Mouse (Mus musculus) midbrain, postnatal 0 days (tissue): Measurements from ENCODE around the gene Pgbd1. TPM values are rescaled to one million over a fixed set of nuclear protein-coding genes. Genes with fewer than 3 reads are reported as not detected.

ENCODE experiments used
- ATAC-seq: fragments of 200-750 bp; cut with Nextera tagmentation; 2 replicates; pipeline ENCODE4 v1.8.0; 2017; ENCODE audit warnings: moderate number of reproducible peaks, mild to moderate bottlenecking, moderate TSS enrichment, moderate library complexity; ENCODE audit not compliant: low FRiP score
- DNase-seq: peaks from one replicate; pipeline ENCODE4 v3.0.0-alpha.2; 2015; ENCODE audit warnings: low spot score
- H3K27ac ChIP-seq: fragments of 300-500 bp; sonication (generic); 2 replicates; pipeline ENCODE4 v1.5.1; 2014; ENCODE audit warnings: low read depth, mild to moderate bottlenecking, low read length, mixed read lengths
- H3K27me3 ChIP-seq: fragments of 300-500 bp; sonication (generic); 2 replicates; pipeline ENCODE4 v1.6.1; 2014; ENCODE audit warnings: low read length, control low read depth, mixed read lengths; ENCODE audit not compliant: insufficient read depth
- H3K36me3 ChIP-seq: fragments of 300-500 bp; sonication (generic); 2 replicates; pipeline ENCODE4 v1.6.1; 2014; ENCODE audit warnings: low read length, control low read depth, mixed read lengths; ENCODE audit not compliant: insufficient read depth
- H3K4me1 ChIP-seq: fragments of 300-500 bp; sonication (generic); 2 replicates; pipeline ENCODE4 v1.6.1; 2014; ENCODE audit warnings: mild to moderate bottlenecking, control low read depth, antibody characterized with exemption, low read length, mixed read lengths; ENCODE audit not compliant: insufficient read depth
- H3K4me2 ChIP-seq: fragments of 300-500 bp; sonication (generic); 2 replicates; pipeline ENCODE4 v1.6.1; 2014; ENCODE audit warnings: low read depth, mild to moderate bottlenecking, low read length, mixed read lengths; ENCODE audit not compliant: poor library complexity, severe bottlenecking
- H3K4me3 ChIP-seq: fragments of 300-500 bp; sonication (generic); 2 replicates; pipeline ENCODE4 v1.5.1; 2014; ENCODE audit warnings: low read depth, mild to moderate bottlenecking, low read length, moderate library complexity
- H3K9ac ChIP-seq: fragments of 300-500 bp; sonication (generic); replicated peaks from 2 replicates; pipeline ENCODE4 v1.6.1; 2014; ENCODE audit warnings: mild to moderate bottlenecking, low read length, moderate library complexity, mixed read lengths; ENCODE audit not compliant: poor library complexity, severe bottlenecking
- H3K9me3 ChIP-seq: fragments of 300-500 bp; sonication (generic); 2 replicates; pipeline ENCODE4 v1.6.1; 2016; ENCODE audit warnings: low read length, control low read depth
- CTCF ChIP-seq: IDR thresholded peaks from 2 replicates; pipeline ENCODE4 v1.5.1; 2016; ENCODE audit warnings: antibody characterized with exemption, mild to moderate bottlenecking
- WGBS: fragments of 180-500 bp; shearing (Covaris S2); extraction: QIAGEN DNeasy Blood & Tissue Kit; methylation state at CpG from one replicate; pipeline ENCODE4 v1.1.7; 2014; 5-methylcytosine and 5-hydroxymethylcytosine counted together
- polyA plus RNA-seq: library from polyadenylated mRNA; unstranded; fragments of >200 nt; fragmentation: Nextera tagmentation; extraction: Ambion mirVana; gene quantifications from 2 replicates; pipeline ENCODE4 v1.2.1, GENCODE M21; 2015
- total RNA-seq: library from RNA; depleted of rRNA; stranded (reverse); fragments of >200 nt; gene quantifications from 2 replicates; pipeline ENCODE4 v1.2.3, GENCODE M21; 2014

The Pgbd1 gene
- total and polyA plus RNA-seq, 2 experiments from 2014 or later = 1.9 to 2.8 TPM

DNA sequence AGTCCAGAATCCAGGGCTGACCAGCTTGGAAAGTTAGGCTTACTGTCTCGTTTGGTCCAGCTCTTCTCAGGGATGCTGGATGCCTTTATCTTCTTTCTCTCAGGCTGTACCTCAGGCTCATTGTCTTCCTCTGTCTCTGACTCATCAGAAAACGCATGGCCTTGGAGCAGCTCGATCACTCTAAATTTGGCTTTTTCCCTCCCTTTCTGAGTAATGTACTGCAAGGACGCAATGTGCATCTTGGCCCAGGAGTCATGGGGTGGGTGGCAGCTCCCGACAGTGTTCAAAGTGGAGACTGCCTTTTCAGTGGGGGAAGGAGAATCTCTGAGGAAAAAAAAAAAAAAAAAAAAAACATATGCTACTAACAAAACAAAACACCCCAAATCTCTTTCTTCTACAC is 17.6 kb downstream of the Pgbd1 start:
- Histone ChIP-seq H3K4me1 (no peaks in the 10 kb centered on the region), H3K4me2 (no peak overlapping the region), H3K27ac (no peak overlapping the region), H3K9ac (no peak overlapping the region), H3K4me3 (no peak overlapping the region), H3K36me3 (no peaks in the 10 kb centered on the region), H3K27me3 (no peaks in the 10 kb centered on the region), H3K9me3 (no peaks in the 10 kb centered on the region)
- DNase-seq = no peak
- WGBS = 74% methylated on average over 5 of the region's 5 CpGs
- no peak for TF ChIP-seq CTCF
- no peak for ATAC-seq

DNA sequence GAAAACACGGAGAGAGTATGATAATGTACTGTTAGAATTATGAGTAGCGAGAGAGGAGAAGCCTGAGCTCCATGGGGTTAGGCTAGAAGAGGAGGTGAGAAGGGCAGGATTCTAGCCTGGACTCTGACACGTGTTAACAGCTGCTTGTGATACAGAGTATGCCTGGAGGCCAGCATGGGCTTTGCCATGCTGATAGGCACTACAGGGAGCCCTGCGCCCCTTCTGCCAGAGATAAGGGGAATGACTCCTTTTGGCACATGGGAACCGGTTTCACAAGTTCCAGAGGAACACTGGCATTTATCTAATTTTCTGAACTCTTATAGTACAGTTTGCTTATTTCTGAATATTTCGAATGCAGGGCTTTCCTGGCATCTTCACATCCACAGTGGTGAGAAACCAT is 22.0 kb downstream of the Pgbd1 start:
- Histone ChIP-seq H3K9ac (no peak overlapping the region), H3K4me3 (no peak overlapping the region), H3K27me3 (no peaks in the 10 kb centered on the region), H3K4me1 (no peaks in the 10 kb centered on the region), H3K4me2 (no peak overlapping the region), H3K9me3 (no peaks in the 10 kb centered on the region), H3K27ac (no peak overlapping the region), H3K36me3 (no peaks in the 10 kb centered on the region)
- no peak for ATAC-seq
- no peak for DNase-seq
- TF ChIP-seq CTCF = no peak
- WGBS = 69% methylated on average over 6 of the region's 6 CpGs

GRCm38 (mm10) chr13:21417298-21418010 is 23.4 kb downstream of the Pgbd1 start:
- 79% methylated on average over 6 of the region's 6 CpGs for WGBS

GRCm38 (mm10) chr13:21415750-21416149 is 25.1 kb downstream of the Pgbd1 start:
- H3K9me3 ChIP-seq = no peaks in the 10 kb centered on the region
- H3K27me3 ChIP-seq = no peaks in the 10 kb centered on the region
- H3K9ac ChIP-seq = no peak overlapping the region
- no peaks in the 10 kb centered on the region for H3K4me1 ChIP-seq
- H3K4me3 ChIP-seq = no peak overlapping the region
- no peaks in the 10 kb centered on the region for H3K36me3 ChIP-seq
- no peak for TF ChIP-seq CTCF
- DNase-seq (no peak), ATAC-seq (no peak)
- no peak overlapping the region for H3K4me2 ChIP-seq
- no peak overlapping the region for H3K27ac ChIP-seq
- 96% methylated on average over 2 of the region's 2 CpGs for WGBS

More at GRCm38 (mm10) chr13:21417298-21418010, 23.4 kb downstream of the Pgbd1 start:
- Histone ChIP-seq H3K27ac (no peak overlapping the region), H3K4me1 (no peaks in the 10 kb centered on the region), H3K9me3 (no peaks in the 10 kb centered on the region), H3K36me3 (no peaks in the 10 kb centered on the region), H3K9ac (no peak overlapping the region), H3K4me2 (no peak overlapping the region), H3K4me3 (no peak overlapping the region), H3K27me3 (no peaks in the 10 kb centered on the region)
- no peak for TF ChIP-seq CTCF
- ATAC-seq (no peak), DNase-seq (no peak)

GRCm38 (mm10) chr13:21415266-21415665 is 25.6 kb downstream of the Pgbd1 start:
- Histone ChIP-seq H3K9me3 (no peaks in the 10 kb centered on the region), H3K27me3 (no peaks in the 10 kb centered on the region), H3K36me3 (no peaks in the 10 kb centered on the region), H3K4me1 (no peaks in the 10 kb centered on the region), H3K9ac (no peak overlapping the region), H3K27ac (no peak overlapping the region), H3K4me3 (no peak overlapping the region), H3K4me2 (no peak overlapping the region)
- no peak for ATAC-seq
- no peak for DNase-seq
- TF ChIP-seq CTCF = no peak
- 77% methylated on average over 4 of the region's 4 CpGs for WGBS

DNA sequence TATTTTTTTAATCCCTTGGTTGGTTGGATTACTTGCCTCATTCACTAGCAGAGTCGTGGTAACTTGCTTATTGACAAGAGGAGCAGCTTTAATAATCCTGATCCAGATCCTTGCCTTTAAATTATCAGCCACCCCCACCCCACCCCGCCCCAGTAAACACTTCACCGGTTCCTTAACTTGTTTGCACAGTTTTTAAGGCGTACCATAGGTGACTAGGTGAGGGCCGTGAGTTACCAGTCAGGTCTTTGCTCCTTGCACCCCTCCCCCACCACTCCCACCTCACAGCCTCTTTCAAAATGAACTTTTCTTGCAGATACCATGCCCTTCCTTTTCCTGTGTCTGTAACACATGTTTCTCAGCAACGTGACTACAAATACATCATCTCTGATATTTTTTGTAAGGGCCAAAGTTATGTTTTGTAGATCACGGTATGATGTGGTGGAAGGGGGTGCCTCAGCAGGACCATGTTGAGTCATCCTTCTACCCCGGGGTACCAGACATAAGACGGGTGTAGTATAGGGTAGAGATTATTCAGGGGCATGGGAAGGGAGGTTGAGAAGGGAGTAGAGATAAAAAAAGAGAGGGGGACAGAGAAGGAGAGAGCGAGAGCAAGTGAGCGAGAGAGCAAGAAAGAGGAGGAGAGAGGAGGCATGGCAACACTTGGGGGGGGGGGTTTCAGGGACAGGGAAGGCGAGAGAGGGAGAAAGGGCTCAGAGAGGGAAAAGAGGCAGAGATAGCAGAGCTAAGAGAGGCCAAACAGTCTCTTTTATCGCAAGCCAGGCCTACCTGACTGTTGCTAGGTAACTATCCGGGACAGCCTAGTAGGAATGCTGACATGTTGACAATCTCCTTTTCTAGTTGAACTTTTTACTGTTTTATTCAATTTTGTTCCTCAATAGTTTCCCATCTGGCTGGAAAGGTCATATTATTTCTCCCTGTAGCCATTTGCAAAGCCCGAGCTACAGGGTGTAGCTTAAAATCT is 26.3 kb downstream of the Pgbd1 start:
- no peak for DNase-seq
- Histone ChIP-seq H3K9ac (no peak overlapping the region), H3K27me3 (no peaks in the 10 kb centered on the region), H3K9me3 (no peaks in the 10 kb centered on the region), H3K36me3 (no peaks in the 10 kb centered on the region), H3K27ac (no peak overlapping the region), H3K4me2 (no peak overlapping the region), H3K4me1 (no peaks in the 10 kb centered on the region), H3K4me3 (no peak overlapping the region)
- 59% methylated on average over 14 of the region's 15 CpGs for WGBS
- ATAC-seq = no peak
- no peak for TF ChIP-seq CTCF
